Mouse (Mus musculus) liver, embryonic 14.5 days (tissue): ENCODE measurements around the gene Trpv3.

Experiments used
- CTCF ChIP-seq: IDR thresholded peaks from 2 replicates; pipeline ENCODE4 v1.5.1; 2016; ENCODE audit warnings: antibody characterized with exemption, low read depth, control low read depth
- EP300 ChIP-seq: IDR thresholded peaks from 2 replicates; pipeline ENCODE4 v1.6.1; 2016; ENCODE audit warnings: antibody characterized with exemption, low read depth

DNA sequence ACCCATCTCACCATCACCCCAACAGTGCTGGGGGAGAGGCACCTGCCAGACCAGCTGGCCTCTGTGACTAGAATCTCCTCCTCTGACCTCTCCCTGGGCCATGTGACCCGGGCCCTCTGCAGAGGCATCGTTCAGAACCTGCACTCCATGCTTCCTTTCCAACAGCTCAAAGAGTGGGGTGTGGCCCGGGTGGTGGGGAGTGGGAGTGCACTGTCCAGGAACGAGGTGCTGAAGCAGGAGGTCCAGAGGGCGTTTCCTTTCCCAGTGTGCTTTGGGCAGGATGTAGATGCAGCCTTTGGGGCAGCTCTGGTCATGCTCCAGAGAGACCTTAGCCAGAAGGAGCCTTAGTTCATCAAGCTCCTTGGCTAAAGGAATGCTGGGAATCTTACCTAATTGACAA lies 44.3 kb upstream of the Trpv3 start:
- no peak for TF ChIP-seq CTCF
- TF ChIP-seq EP300, result no peak
